Mouse (Mus musculus) embryonic facial prominence, embryonic 13.5 days (tissue): Measurements from ENCODE around the gene Kdm2b. TPM values are rescaled to one million over a fixed set of nuclear protein-coding genes. Genes with fewer than 3 reads are reported as not detected.

Source experiments
- ATAC-seq: fragments of 200-750 bp; cut with Nextera tagmentation; 2 replicates; pipeline ENCODE4 v1.8.0; 2017; ENCODE audit warnings: low read depth; ENCODE audit not compliant: insufficient number of reproducible peaks, insufficient read depth, low FRiP score, low TSS enrichment
- H3K27ac ChIP-seq: fragments of 300-500 bp; sonication (generic); 2 replicates; pipeline ENCODE4 v1.5.1; 2015; ENCODE audit warnings: moderate library complexity, mild to moderate bottlenecking, inconsistent platforms
- H3K27me3 ChIP-seq: fragments of 300-500 bp; sonication (generic); 2 replicates; pipeline ENCODE4 v1.6.1; 2015; ENCODE audit warnings: mild to moderate bottlenecking, inconsistent platforms
- H3K36me3 ChIP-seq: fragments of 300-500 bp; sonication (generic); 2 replicates; pipeline ENCODE4 v1.6.1; 2015; ENCODE audit warnings: mild to moderate bottlenecking, inconsistent platforms
- H3K4me1 ChIP-seq: fragments of 300-500 bp; sonication (generic); 2 replicates; pipeline ENCODE4 v1.6.1; 2015; ENCODE audit warnings: inconsistent platforms
- H3K4me2 ChIP-seq: fragments of 300-500 bp; sonication (generic); 2 replicates; pipeline ENCODE4 v1.6.1; 2015; ENCODE audit warnings: moderate library complexity, mild to moderate bottlenecking, inconsistent platforms
- H3K4me3 ChIP-seq: fragments of 300-500 bp; sonication (generic); 2 replicates; pipeline ENCODE4 v1.5.1; 2015; ENCODE audit warnings: mild to moderate bottlenecking, inconsistent platforms
- H3K9ac ChIP-seq: fragments of 300-500 bp; sonication (generic); 2 replicates; pipeline ENCODE4 v1.6.1; 2015; ENCODE audit warnings: mild to moderate bottlenecking, inconsistent platforms
- H3K9me3 ChIP-seq: fragments of 300-500 bp; sonication (generic); 2 replicates; pipeline ENCODE4 v1.6.1; 2016; ENCODE audit warnings: inconsistent platforms
- WGBS: fragments of 180-500 bp; shearing (Covaris S2); methylation state at CpG from one replicate; pipeline ENCODE4 v1.1.7; 2015; ENCODE audit warnings: mixed read lengths; 5-methylcytosine and 5-hydroxymethylcytosine counted together
- polyA plus RNA-seq: library from polyadenylated mRNA; unstranded; fragments of >200 nt; fragmentation: Nextera tagmentation; extraction: Ambion mirVana; gene quantifications from 2 replicates; pipeline ENCODE4 v1.2.1, GENCODE M21; 2015

The Kdm2b gene
- polyA plus RNA-seq, 1 experiment from 2014 or later: 61.6 TPM

GRCm38 (mm10) chr5:122884594-122885348 lies 104.9 kb downstream of the Kdm2b start:
- no peaks in the 10 kb centered on the region for H3K27me3 ChIP-seq
- no peak for ATAC-seq
- no peak overlapping the region for H3K9ac ChIP-seq
- no peak overlapping the region for H3K4me3 ChIP-seq
- no peak overlapping the region for H3K4me2 ChIP-seq
- no peak overlapping the region for H3K27ac ChIP-seq
- WGBS: 83% methylated on average over 7 of the region's 7 CpGs
- no peaks in the 10 kb centered on the region for H3K9me3 ChIP-seq
- peaks cover 20% of the 10 kb centered on the region; the same call in 1 of the 2 replicates for H3K4me1 ChIP-seq
- H3K36me3 ChIP-seq: peaks cover 48% of the 10 kb centered on the region

GRCm38 (mm10) chr5:122883652-122884235 lies 105.9 kb downstream of the Kdm2b start:
- Histone ChIP-seq H3K4me3 (no peak overlapping the region), H3K9ac (no peak overlapping the region), H3K9me3 (no peaks in the 10 kb centered on the region), H3K4me1 (peaks cover 14% of the 10 kb centered on the region; the same call in 1 of the 2 replicates), H3K4me2 (no peak overlapping the region), H3K27me3 (no peaks in the 10 kb centered on the region), H3K27ac (no peak overlapping the region), H3K36me3 (peaks cover 58% of the 10 kb centered on the region)
- ATAC-seq: no peak
- 62% methylated on average over 2 of the region's 2 CpGs for WGBS

GRCm38 (mm10) chr5:122883237-122883636 lies 106.4 kb downstream of the Kdm2b start:
- Histone ChIP-seq H3K27me3 (no peaks in the 10 kb centered on the region), H3K4me1 (peaks cover 9% of the 10 kb centered on the region; the same call in 1 of the 2 replicates), H3K9me3 (no peaks in the 10 kb centered on the region), H3K4me3 (no peak overlapping the region), H3K9ac (no peak overlapping the region), H3K27ac (no peak overlapping the region), H3K36me3 (peaks cover 59% of the 10 kb centered on the region), H3K4me2 (no peak overlapping the region)
- 85% methylated on average over 9 of the region's 9 CpGs for WGBS
- no peak for ATAC-seq

- Histone ChIP-seq H3K4me3 (no peak overlapping the region), H3K4me2 (no peak overlapping the region), H3K9ac (no peak overlapping the region), H3K9me3 (no peaks in the 10 kb centered on the region), H3K27me3 (no peaks in the 10 kb centered on the region), H3K4me1 (0 out of 2 replicates have a peak, but pooled peaks cover 4% of the 10 kb centered on the region), H3K36me3 (peaks cover 62% of the 10 kb centered on the region), H3K27ac (no peak overlapping the region)
- 90% methylated on average over 18 of the region's 18 CpGs for WGBS
- no peak for ATAC-seq
Observed at GRCm38 (mm10) chr5:122882256-122883050, 107.2 kb downstream of the Kdm2b start.

- H3K27ac ChIP-seq: no peak overlapping the region
- no peak for ATAC-seq
- no peak overlapping the region for H3K9ac ChIP-seq
- H3K4me3 ChIP-seq: no peak overlapping the region
- no peaks in the 10 kb centered on the region for H3K9me3 ChIP-seq
- H3K4me2 ChIP-seq: no peak overlapping the region
- no peaks in the 10 kb centered on the region for H3K27me3 ChIP-seq
- 58% methylated on average over 5 of the region's 5 CpGs for WGBS
- H3K36me3 ChIP-seq: peaks cover 72% of the 10 kb centered on the region
- H3K4me1 ChIP-seq: 0 out of 2 replicates have a peak, but pooled peaks cover 4% of the 10 kb centered on the region
Observed at GRCm38 (mm10) chr5:122881313-122881712, 108.3 kb downstream of the Kdm2b start.

GRCm38 (mm10) chr5:122880241-122880980 lies 109.2 kb downstream of the Kdm2b start:
- no peak overlapping the region for H3K4me3 ChIP-seq
- H3K4me1 ChIP-seq: 0 out of 2 replicates have a peak, but pooled peaks cover 1% of the 10 kb centered on the region
- no peak overlapping the region for H3K4me2 ChIP-seq
- ATAC-seq: no peak
- H3K27ac ChIP-seq: no peak overlapping the region
- peaks cover 76% of the 10 kb centered on the region for H3K36me3 ChIP-seq
- no peaks in the 10 kb centered on the region for H3K9me3 ChIP-seq
- no peak overlapping the region for H3K9ac ChIP-seq
- H3K27me3 ChIP-seq: no peaks in the 10 kb centered on the region
- WGBS: 91% methylated on average over 37 of the region's 37 CpGs

- Histone ChIP-seq H3K9me3 (no peaks in the 10 kb centered on the region), H3K4me3 (no peak overlapping the region), H3K27ac (no peak overlapping the region), H3K9ac (no peak overlapping the region), H3K4me1 (no peaks in the 10 kb centered on the region), H3K4me2 (no peak overlapping the region), H3K27me3 (no peaks in the 10 kb centered on the region), H3K36me3 (peaks cover 77% of the 10 kb centered on the region)
- no peak for ATAC-seq
- WGBS: 83% methylated on average over 3 of the region's 3 CpGs
Observed at GRCm38 (mm10) chr5:122876671-122877070, 113.0 kb downstream of the Kdm2b start.

GRCm38 (mm10) chr5:122874359-122874758 lies 115.3 kb downstream of the Kdm2b start:
- Histone ChIP-seq H3K4me3 (no peak overlapping the region), H3K27me3 (no peaks in the 10 kb centered on the region), H3K4me1 (no peaks in the 10 kb centered on the region), H3K9ac (no peak overlapping the region), H3K9me3 (no peaks in the 10 kb centered on the region), H3K36me3 (peaks cover 65% of the 10 kb centered on the region), H3K27ac (no peak overlapping the region), H3K4me2 (no peak overlapping the region)
- 91% methylated on average over 3 of the region's 3 CpGs for WGBS
- no peak for ATAC-seq

- 70% methylated on average over 2 of the region's 2 CpGs for WGBS
- no peak overlapping the region for H3K4me2 ChIP-seq
- no peak for ATAC-seq
Observed at GRCm38 (mm10) chr5:122873573-122873972, 116.0 kb downstream of the Kdm2b start.

GRCm38 (mm10) chr5:122872626-122873025 lies 117.0 kb downstream of the Kdm2b start:
- no peak overlapping the region for H3K4me2 ChIP-seq
- H3K27me3 ChIP-seq: no peaks in the 10 kb centered on the region
- no peaks in the 10 kb centered on the region for H3K9me3 ChIP-seq
- H3K9ac ChIP-seq: no peak overlapping the region
- H3K4me3 ChIP-seq: no peak overlapping the region
- WGBS: 92% methylated on average over 3 of the region's 3 CpGs
- no peak for ATAC-seq
- peaks cover 64% of the 10 kb centered on the region for H3K36me3 ChIP-seq
- no peak overlapping the region for H3K27ac ChIP-seq
- H3K4me1 ChIP-seq: no peaks in the 10 kb centered on the region

More at GRCm38 (mm10) chr5:122873573-122873972, 116.0 kb downstream of the Kdm2b start:
- Histone ChIP-seq H3K4me3 (no peak overlapping the region), H3K9ac (no peak overlapping the region), H3K27me3 (no peaks in the 10 kb centered on the region), H3K36me3 (peaks cover 64% of the 10 kb centered on the region), H3K9me3 (no peaks in the 10 kb centered on the region), H3K4me1 (no peaks in the 10 kb centered on the region), H3K27ac (no peak overlapping the region)

- no peak for ATAC-seq
- WGBS: 95% methylated on average over 2 of the region's 2 CpGs
- peaks cover 67% of the 10 kb centered on the region for H3K36me3 ChIP-seq
Observed at GRCm38 (mm10) chr5:122863053-122863452, 126.6 kb downstream of the Kdm2b start.

More at GRCm38 (mm10) chr5:122863053-122863452, 126.6 kb downstream of the Kdm2b start:
- no peaks in the 10 kb centered on the region for H3K9me3 ChIP-seq
- H3K27ac ChIP-seq: no peak overlapping the region
- H3K4me1 ChIP-seq: no peaks in the 10 kb centered on the region
- no peaks in the 10 kb centered on the region for H3K27me3 ChIP-seq
- no peak overlapping the region for H3K4me3 ChIP-seq
- no peak overlapping the region for H3K9ac ChIP-seq
- no peak overlapping the region for H3K4me2 ChIP-seq
